Mouse (Mus musculus) neural tube, embryonic 13.5 days (tissue): ENCODE results near the gene Slc17a3. TPM values are rescaled to one million over a fixed set of nuclear protein-coding genes. Genes with fewer than 3 reads are reported as not detected.

ENCODE experiments used
- ATAC-seq: fragments of 200-750 bp; cut with Nextera tagmentation; 2 replicates; pipeline ENCODE4 v1.8.0; 2017; ENCODE audit warnings: low read depth, mild to moderate bottlenecking, moderate TSS enrichment, moderate library complexity
- H3K27ac ChIP-seq: fragments of 300-500 bp; sonication (generic); replicated peaks from 2 replicates; pipeline ENCODE4 v1.5.1; 2015; ENCODE audit warnings: moderate library complexity, mild to moderate bottlenecking, inconsistent platforms
- H3K27me3 ChIP-seq: fragments of 300-500 bp; sonication (generic); 2 replicates; pipeline ENCODE4 v1.6.1; 2015; ENCODE audit warnings: mild to moderate bottlenecking, inconsistent platforms
- H3K36me3 ChIP-seq: fragments of 300-500 bp; sonication (generic); 2 replicates; pipeline ENCODE4 v1.6.1; 2015; ENCODE audit warnings: mild to moderate bottlenecking, inconsistent platforms
- H3K4me1 ChIP-seq: fragments of 300-500 bp; sonication (generic); replicated peaks from 2 replicates; pipeline ENCODE4 v1.6.1; 2015; ENCODE audit warnings: inconsistent platforms
- H3K4me2 ChIP-seq: fragments of 300-500 bp; sonication (generic); 2 replicates; pipeline ENCODE4 v1.6.1; 2015; ENCODE audit warnings: inconsistent platforms, mild to moderate bottlenecking, moderate library complexity
- H3K4me3 ChIP-seq: fragments of 300-500 bp; sonication (generic); 2 replicates; pipeline ENCODE4 v1.5.1; 2015; ENCODE audit warnings: mild to moderate bottlenecking, inconsistent platforms
- H3K9ac ChIP-seq: fragments of 300-500 bp; sonication (generic); 2 replicates; pipeline ENCODE4 v1.6.1; 2015; ENCODE audit warnings: moderate library complexity, mild to moderate bottlenecking, inconsistent platforms
- H3K9me3 ChIP-seq: fragments of 300-500 bp; sonication (generic); 2 replicates; pipeline ENCODE4 v1.6.1; 2016; ENCODE audit warnings: inconsistent platforms
- WGBS: fragments of 180-500 bp; shearing (Covaris S2); methylation state at CpG from one replicate; pipeline ENCODE4 v1.1.7; 2015; 5-methylcytosine and 5-hydroxymethylcytosine counted together
- polyA plus RNA-seq: library from polyadenylated mRNA; unstranded; fragments of >200 nt; fragmentation: Nextera tagmentation; extraction: Ambion mirVana; gene quantifications from 2 replicates; pipeline ENCODE4 v1.2.1, GENCODE M21; 2015

The Slc17a3 gene
- polyA plus RNA-seq, 1 experiment from 2014 or later, result not detected

- WGBS, result 81% methylated on average over 4 of the region's 4 CpGs
Measured at GRCm38 (mm10) chr13:23845851-23846250, 6.6 kb downstream of the Slc17a3 start.

GRCm38 (mm10) chr13:23849299-23849698 lies 10.1 kb downstream of the Slc17a3 start:
- no peak for ATAC-seq
- Histone ChIP-seq H3K27ac (no peak overlapping the region), H3K36me3 (no peaks in the 10 kb centered on the region), H3K4me3 (no peak overlapping the region), H3K4me2 (no peak overlapping the region), H3K27me3 (no peaks in the 10 kb centered on the region), H3K4me1 (no peaks in the 10 kb centered on the region), H3K9me3 (no peaks in the 10 kb centered on the region), H3K9ac (no peak overlapping the region)
- WGBS, result 82% methylated on average over 2 of the region's 2 CpGs

More at GRCm38 (mm10) chr13:23845851-23846250, 6.6 kb downstream of the Slc17a3 start:
- H3K4me1 ChIP-seq, result no peaks in the 10 kb centered on the region
- no peak for ATAC-seq
- H3K27ac ChIP-seq, result no peak overlapping the region
- H3K9me3 ChIP-seq, result no peaks in the 10 kb centered on the region
- H3K36me3 ChIP-seq, result no peaks in the 10 kb centered on the region
- no peaks in the 10 kb centered on the region for H3K27me3 ChIP-seq
- H3K9ac ChIP-seq, result no peak overlapping the region
- no peak overlapping the region for H3K4me3 ChIP-seq
- H3K4me2 ChIP-seq, result no peak overlapping the region

- H3K4me1 ChIP-seq, result no peaks in the 10 kb centered on the region
- no peak overlapping the region for H3K4me3 ChIP-seq
- H3K9me3 ChIP-seq, result no peaks in the 10 kb centered on the region
- H3K27ac ChIP-seq, result no peak overlapping the region
- H3K36me3 ChIP-seq, result no peaks in the 10 kb centered on the region
- no peak for ATAC-seq
- H3K9ac ChIP-seq, result no peak overlapping the region
- no peak overlapping the region for H3K4me2 ChIP-seq
- 70% methylated on average over 3 of the region's 3 CpGs for WGBS
- H3K27me3 ChIP-seq, result no peaks in the 10 kb centered on the region
Measured at GRCm38 (mm10) chr13:23856401-23856800, 17.2 kb downstream of the Slc17a3 start.

GRCm38 (mm10) chr13:23861815-23862214 lies 22.6 kb downstream of the Slc17a3 start:
- Histone ChIP-seq H3K9ac (no peak overlapping the region), H3K36me3 (no peaks in the 10 kb centered on the region), H3K27me3 (no peaks in the 10 kb centered on the region), H3K27ac (no peak overlapping the region), H3K4me1 (no peaks in the 10 kb centered on the region), H3K9me3 (no peaks in the 10 kb centered on the region), H3K4me3 (no peak overlapping the region), H3K4me2 (no peak overlapping the region)
- ATAC-seq, result no peak

GRCm38 (mm10) chr13:23864711-23865110 lies 25.5 kb downstream of the Slc17a3 start:
- H3K27ac ChIP-seq, result no peak overlapping the region
- no peak overlapping the region for H3K4me3 ChIP-seq
- no peaks in the 10 kb centered on the region for H3K27me3 ChIP-seq
- WGBS, result 90% methylated on average over 9 of the region's 9 CpGs
- H3K36me3 ChIP-seq, result no peaks in the 10 kb centered on the region
- H3K9me3 ChIP-seq, result no peaks in the 10 kb centered on the region
- ATAC-seq, result no peak
- no peak overlapping the region for H3K4me2 ChIP-seq
- H3K9ac ChIP-seq, result no peak overlapping the region
- no peaks in the 10 kb centered on the region for H3K4me1 ChIP-seq

- H3K4me3 ChIP-seq, result no peak overlapping the region
- no peaks in the 10 kb centered on the region for H3K36me3 ChIP-seq
- WGBS, result 84% methylated on average over 9 of the region's 9 CpGs
- no peaks in the 10 kb centered on the region for H3K4me1 ChIP-seq
- H3K27me3 ChIP-seq, result no peaks in the 10 kb centered on the region
- no peak overlapping the region for H3K9ac ChIP-seq
- H3K27ac ChIP-seq, result no peak overlapping the region
- no peak for ATAC-seq
- H3K4me2 ChIP-seq, result no peak overlapping the region
- no peaks in the 10 kb centered on the region for H3K9me3 ChIP-seq
Measured at GRCm38 (mm10) chr13:23866086-23866710, 27.0 kb downstream of the Slc17a3 start.

- H3K27ac ChIP-seq, result no peak overlapping the region
- WGBS, result 91% methylated on average over 6 of the region's 6 CpGs
- ATAC-seq, result no peak
- H3K4me2 ChIP-seq, result no peak overlapping the region
- H3K4me1 ChIP-seq, result no peaks in the 10 kb centered on the region
- no peaks in the 10 kb centered on the region for H3K9me3 ChIP-seq
- H3K9ac ChIP-seq, result no peak overlapping the region
- H3K27me3 ChIP-seq, result no peaks in the 10 kb centered on the region
- no peak overlapping the region for H3K4me3 ChIP-seq
- H3K36me3 ChIP-seq, result no peaks in the 10 kb centered on the region
Measured at GRCm38 (mm10) chr13:23867000-23867399, 27.8 kb downstream of the Slc17a3 start.

GRCm38 (mm10) chr13:23867405-23867804 lies 28.2 kb downstream of the Slc17a3 start, which contains the start of gene Slc17a1:
Gene Slc17a1 (plus strand): TSS chr13:23867750.
- ATAC-seq, result no peak
- H3K36me3 ChIP-seq, result no peaks in the 10 kb centered on the region
- no peak within 1 kb of the TSS for H3K27ac ChIP-seq
- no peaks in the 10 kb centered on the region for H3K27me3 ChIP-seq
- 89% methylated on average over 7 of the region's 7 CpGs for WGBS
- no peaks in the 10 kb centered on the region for H3K9me3 ChIP-seq
- no peak within 1 kb of the TSS for H3K9ac ChIP-seq
- H3K4me2 ChIP-seq, result no peak within 1 kb of the TSS
- H3K4me1 ChIP-seq, result no peaks in the 10 kb centered on the region
- H3K4me3 ChIP-seq, result no peak within 1 kb of the TSS

- ATAC-seq, result no peak
- H3K36me3 ChIP-seq, result no peaks in the 10 kb centered on the region
- WGBS, result 92% methylated on average over 8 of the region's 8 CpGs
Measured at GRCm38 (mm10) chr13:23868790-23869533, 29.7 kb downstream of the Slc17a3 start.

GRCm38 (mm10) chr13:23869996-23870395 lies 30.8 kb downstream of the Slc17a3 start:
- no peak overlapping the region for H3K4me2 ChIP-seq
- H3K9ac ChIP-seq, result no peak overlapping the region
- no peak overlapping the region for H3K4me3 ChIP-seq
- ATAC-seq, result no peak
- no peak overlapping the region for H3K27ac ChIP-seq
- H3K4me1 ChIP-seq, result no peaks in the 10 kb centered on the region
- H3K9me3 ChIP-seq, result no peaks in the 10 kb centered on the region
- 81% methylated on average over 3 of the region's 3 CpGs for WGBS
- no peaks in the 10 kb centered on the region for H3K27me3 ChIP-seq
- H3K36me3 ChIP-seq, result no peaks in the 10 kb centered on the region

More at GRCm38 (mm10) chr13:23868790-23869533, 29.7 kb downstream of the Slc17a3 start:
- Histone ChIP-seq H3K27ac (no peak overlapping the region), H3K4me2 (no peak overlapping the region), H3K27me3 (no peaks in the 10 kb centered on the region), H3K4me3 (no peak overlapping the region), H3K9ac (no peak overlapping the region), H3K9me3 (no peaks in the 10 kb centered on the region), H3K4me1 (no peaks in the 10 kb centered on the region)

- WGBS, result 91% methylated on average over 5 of the region's 5 CpGs
- Histone ChIP-seq H3K36me3 (no peaks in the 10 kb centered on the region), H3K9ac (no peak overlapping the region), H3K9me3 (no peaks in the 10 kb centered on the region), H3K4me2 (no peak overlapping the region), H3K27me3 (no peaks in the 10 kb centered on the region), H3K4me3 (no peak overlapping the region), H3K4me1 (no peaks in the 10 kb centered on the region), H3K27ac (no peak overlapping the region)
- no peak for ATAC-seq
Measured at GRCm38 (mm10) chr13:23873141-23873540, 33.9 kb downstream of the Slc17a3 start.

GRCm38 (mm10) chr13:23879106-23879505 lies 39.9 kb downstream of the Slc17a3 start:
- H3K4me2 ChIP-seq, result no peak overlapping the region
- no peaks in the 10 kb centered on the region for H3K36me3 ChIP-seq
- 79% methylated on average over 3 of the region's 3 CpGs for WGBS
- ATAC-seq, result no peak
- no peaks in the 10 kb centered on the region for H3K4me1 ChIP-seq
- no peaks in the 10 kb centered on the region for H3K9me3 ChIP-seq
- H3K4me3 ChIP-seq, result no peak overlapping the region
- no peak overlapping the region for H3K9ac ChIP-seq
- no peaks in the 10 kb centered on the region for H3K27me3 ChIP-seq
- no peak overlapping the region for H3K27ac ChIP-seq
